Mouse (Mus musculus): ENCODE results near the gene Tnpo2. TPM values are rescaled to one million over a fixed set of nuclear protein-coding genes. Genes with fewer than 3 reads are reported as not detected.

Tnpo2 gene
- total and polyA plus RNA-seq, 2 experiments from 2014 or later, result 52.3 to 155 TPM

- DNase-seq, result peak; percentile 96
- H3K4me3 ChIP-seq (ENCODE audit: low read depth, low read length), result peak within 1 kb of the TSS; percentile 87
- WGBS, result 1% methylated on average over 69 of the region's 75 CpGs
- H3K27me3 ChIP-seq (ENCODE audit: insufficient read depth, low read length), result no peaks in the 10 kb centered on the region
- peak; percentile 75 for ATAC-seq
- H3K36me3 ChIP-seq (ENCODE audit: insufficient read depth), result peaks cover 32% of the 10 kb centered on the region
- H3K9ac ChIP-seq, result peak within 1 kb of the TSS; percentile 97
- peak within 1 kb of the TSS; percentile 81 for H3K4me2 ChIP-seq (ENCODE audit: low read depth)
- no peaks in the 10 kb centered on the region for H3K9me3 ChIP-seq (ENCODE audit: low read length)
- TF ChIP-seq CTCF (IDR thresholded peaks at IDR 0.05; ENCODE audit: low read depth), result no peak
- peaks cover 31% of the 10 kb centered on the region for H3K4me1 ChIP-seq (ENCODE audit: insufficient read depth)
- H3K27ac ChIP-seq (ENCODE audit: low read depth, low read length), result peak within 1 kb of the TSS; percentile 92
These were observed 9.8 kb upstream of the Tnpo2 start, which contains the start of gene Trir for GRCm38 (mm10) chr8:85026670-85027515. Gene Trir, plus strand, starts transcription at chr8:85026823.

- H3K36me3 ChIP-seq (ENCODE audit: insufficient read depth), result peaks cover 31% of the 10 kb centered on the region
- H3K27ac ChIP-seq (ENCODE audit: low read depth, low read length), result peak overlapping the region; percentile 92
- peaks cover 31% of the 10 kb centered on the region for H3K4me1 ChIP-seq (ENCODE audit: insufficient read depth)
- H3K9me3 ChIP-seq (ENCODE audit: low read length), result no peaks in the 10 kb centered on the region
- peak overlapping the region; percentile 87 for H3K4me3 ChIP-seq (ENCODE audit: low read depth, low read length)
- peak overlapping the region; percentile 81 for H3K4me2 ChIP-seq (ENCODE audit: low read depth)
- H3K27me3 ChIP-seq (ENCODE audit: insufficient read depth, low read length), result no peaks in the 10 kb centered on the region
- H3K9ac ChIP-seq, result peak overlapping the region; percentile 97
- ATAC-seq (no peak), DNase-seq (no peak)
- no peak for TF ChIP-seq CTCF (IDR thresholded peaks at IDR 0.05; ENCODE audit: low read depth)
- 2% methylated on average over 13 of the region's 13 CpGs for WGBS
These were observed 9.2 kb upstream of the Tnpo2 start for GRCm38 (mm10) chr8:85027516-85027855.

GRCm38 (mm10) chr8:85027922-85028321 is 8.8 kb upstream of the Tnpo2 start:
- peak overlapping the region; percentile 87 for H3K4me3 ChIP-seq (ENCODE audit: low read depth, low read length)

GRCm38 (mm10) chr8:85029271-85029670 is 7.4 kb upstream of the Tnpo2 start:
- TF ChIP-seq CTCF (IDR thresholded peaks at IDR 0.05; ENCODE audit: low read depth), result no peak
- DNase-seq (no peak), ATAC-seq (no peak)
- Histone ChIP-seq H3K27ac (ENCODE audit: low read depth, low read length) (no peak overlapping the region), H3K4me1 (ENCODE audit: insufficient read depth) (peaks cover 27% of the 10 kb centered on the region), H3K9me3 (ENCODE audit: low read length) (no peaks in the 10 kb centered on the region), H3K9ac (peak overlapping the region; percentile 0; the same call in 1 of the 2 replicates), H3K4me2 (ENCODE audit: low read depth) (peak overlapping the region; percentile 81; the same call in 1 of the 2 replicates), H3K4me3 (ENCODE audit: low read depth, low read length) (no peak overlapping the region), H3K36me3 (ENCODE audit: insufficient read depth) (peaks cover 29% of the 10 kb centered on the region), H3K27me3 (ENCODE audit: insufficient read depth, low read length) (no peaks in the 10 kb centered on the region)
- 96% methylated on average over 14 of the region's 14 CpGs for WGBS

More at GRCm38 (mm10) chr8:85027922-85028321, 8.8 kb upstream of the Tnpo2 start:
- H3K4me1 ChIP-seq (ENCODE audit: insufficient read depth), result peaks cover 31% of the 10 kb centered on the region
- H3K9me3 ChIP-seq (ENCODE audit: low read length), result no peaks in the 10 kb centered on the region
- H3K27me3 ChIP-seq (ENCODE audit: insufficient read depth, low read length), result no peaks in the 10 kb centered on the region
- WGBS, result 15% methylated on average over 2 of the region's 2 CpGs
- H3K4me2 ChIP-seq (ENCODE audit: low read depth), result peak overlapping the region; percentile 81
- TF ChIP-seq CTCF (IDR thresholded peaks at IDR 0.05; ENCODE audit: low read depth), result peak; percentile 45
- H3K27ac ChIP-seq (ENCODE audit: low read depth, low read length), result no peak overlapping the region
- H3K9ac ChIP-seq, result peak overlapping the region; percentile 97
- DNase-seq (no peak), ATAC-seq (no peak)
- peaks cover 32% of the 10 kb centered on the region for H3K36me3 ChIP-seq (ENCODE audit: insufficient read depth)

GRCm38 (mm10) chr8:85032622-85033311 is 3.9 kb upstream of the Tnpo2 start:
- DNase-seq (no peak), ATAC-seq (no peak)
- TF ChIP-seq CTCF (IDR thresholded peaks at IDR 0.05; ENCODE audit: low read depth), result no peak
- Histone ChIP-seq H3K9me3 (ENCODE audit: low read length) (no peaks in the 10 kb centered on the region), H3K9ac (no peak overlapping the region), H3K4me3 (ENCODE audit: low read depth, low read length) (no peak overlapping the region), H3K4me2 (ENCODE audit: low read depth) (no peak overlapping the region), H3K27ac (ENCODE audit: low read depth, low read length) (no peak overlapping the region), H3K4me1 (ENCODE audit: insufficient read depth) (peaks cover 24% of the 10 kb centered on the region), H3K27me3 (ENCODE audit: insufficient read depth, low read length) (no peaks in the 10 kb centered on the region), H3K36me3 (ENCODE audit: insufficient read depth) (peaks cover 29% of the 10 kb centered on the region)
- 87% methylated on average over 4 of the region's 4 CpGs for WGBS

- WGBS, result 62% methylated on average over 1 of the region's 1 CpGs
- Histone ChIP-seq H3K27ac (ENCODE audit: low read depth, low read length) (no peak overlapping the region), H3K4me1 (ENCODE audit: insufficient read depth) (0 out of 2 replicates have a peak, but pooled peaks cover 18% of the 10 kb centered on the region), H3K9me3 (ENCODE audit: low read length) (no peaks in the 10 kb centered on the region), H3K27me3 (ENCODE audit: insufficient read depth, low read length) (no peaks in the 10 kb centered on the region), H3K36me3 (ENCODE audit: insufficient read depth) (peaks cover 29% of the 10 kb centered on the region), H3K4me2 (ENCODE audit: low read depth) (no peak overlapping the region), H3K4me3 (ENCODE audit: low read depth, low read length) (no peak overlapping the region), H3K9ac (no peak overlapping the region)
- DNase-seq (no peak), ATAC-seq (no peak)
- no peak for TF ChIP-seq CTCF (IDR thresholded peaks at IDR 0.05; ENCODE audit: low read depth)
These were observed 2.8 kb upstream of the Tnpo2 start for GRCm38 (mm10) chr8:85033867-85034266.

- no peak for ATAC-seq
- no peak for TF ChIP-seq CTCF (IDR thresholded peaks at IDR 0.05; ENCODE audit: low read depth)
- H3K9ac ChIP-seq, result peak overlapping the region; percentile 55; the same call in 1 of the 2 replicates
These were observed 2.0 kb upstream of the Tnpo2 start for GRCm38 (mm10) chr8:85034764-85035163.

More at GRCm38 (mm10) chr8:85034764-85035163, 2.0 kb upstream of the Tnpo2 start:
- Histone ChIP-seq H3K4me2 (ENCODE audit: low read depth) (peak overlapping the region; percentile 97), H3K4me3 (ENCODE audit: low read depth, low read length) (peak overlapping the region; percentile 64), H3K27me3 (ENCODE audit: insufficient read depth, low read length) (no peaks in the 10 kb centered on the region), H3K36me3 (ENCODE audit: insufficient read depth) (peaks cover 26% of the 10 kb centered on the region), H3K9me3 (ENCODE audit: low read length) (no peaks in the 10 kb centered on the region), H3K4me1 (ENCODE audit: insufficient read depth) (0 out of 2 replicates have a peak, but pooled peaks cover 18% of the 10 kb centered on the region), H3K27ac (ENCODE audit: low read depth, low read length) (no peak overlapping the region)
- peak; percentile 89 for DNase-seq
- WGBS, result 4% methylated on average over 13 of the region's 13 CpGs
